ENCODE assay signal across 8 mouse cellular contexts in the genomic region with DNA sequence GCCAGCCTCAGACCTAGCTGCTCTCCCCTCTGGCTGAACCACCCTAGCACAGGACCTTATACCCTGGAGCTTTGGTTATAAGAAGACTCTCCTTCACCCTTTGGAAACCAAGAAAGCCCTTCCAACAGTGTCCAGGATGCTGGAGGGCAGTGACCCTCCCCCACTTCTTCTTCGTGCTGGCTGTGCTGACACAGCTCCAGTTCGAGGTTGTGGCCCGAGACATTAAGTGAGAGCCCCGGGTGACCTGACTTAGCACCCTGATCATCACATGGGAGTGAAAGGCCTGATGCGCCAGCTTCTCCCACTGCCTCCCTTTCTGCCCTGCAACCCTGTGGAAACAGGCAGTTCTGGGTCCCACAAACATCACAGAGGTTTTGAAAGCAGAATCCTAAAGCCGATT. TPM values are rescaled to one million over a fixed set of nuclear protein-coding genes. Genes with fewer than 3 reads are reported as not detected.
DNase-seq lines count a peak whose midpoint lies in the region; ATAC-seq and TF ChIP-seq lines count a peak whose summit lies in the region.

No protein-coding gene starts in this region.

- H3K4me2 ChIP-seq in heart, embryonic 14.5 days (ENCODE audit: low read length), result peak overlapping the region; percentile 55
- no peak overlapping the region for H3K4me2 ChIP-seq in midbrain, embryonic 13.5 days (replicated peaks)
- H3K4me2 ChIP-seq in midbrain, postnatal 0 days (ENCODE audit: low read depth, low read length, poor library complexity, severe bottlenecking), result no peak overlapping the region
- H3K4me2 ChIP-seq in limb, embryonic 12.5 days, result peak overlapping the region; percentile 37
- peak overlapping the region; percentile 53 for H3K4me2 ChIP-seq in stomach, embryonic 15.5 days

- peak overlapping the region; percentile 48 for H3K9ac ChIP-seq in heart, embryonic 14.5 days (ENCODE audit: low read length)
- 0 out of 2 replicates have a peak overlapping the region, but pooled peaks have one; percentile 8 for H3K9ac ChIP-seq in midbrain, embryonic 13.5 days (replicated peaks)
- no peak overlapping the region for H3K9ac ChIP-seq in midbrain, postnatal 0 days (replicated peaks; ENCODE audit: low read length, poor library complexity, severe bottlenecking)
- H3K9ac ChIP-seq in limb, embryonic 12.5 days (replicated peaks), result 0 out of 2 replicates have a peak overlapping the region, but pooled peaks have one; percentile 27
- H3K9ac ChIP-seq in stomach, embryonic 15.5 days, result no peak overlapping the region

- no peaks in the 10 kb centered on the region for H3K9me3 ChIP-seq in heart, embryonic 14.5 days (ENCODE audit: control insufficient read depth, low read length)
- H3K9me3 ChIP-seq in midbrain, embryonic 13.5 days, result no peaks in the 10 kb centered on the region
- H3K9me3 ChIP-seq in midbrain, postnatal 0 days (ENCODE audit: low read length), result no peaks in the 10 kb centered on the region
- H3K9me3 ChIP-seq in limb, embryonic 12.5 days, result no peaks in the 10 kb centered on the region
- no peaks in the 10 kb centered on the region for H3K9me3 ChIP-seq in stomach, embryonic 15.5 days

- 8% methylated on average over 6 of the region's 6 CpGs for WGBS in heart, embryonic 14.5 days
- 12% methylated on average over 6 of the region's 6 CpGs for WGBS in midbrain, embryonic 13.5 days
- 17% methylated on average over 6 of the region's 6 CpGs for WGBS in midbrain, postnatal 0 days
- 7% methylated on average over 6 of the region's 6 CpGs for WGBS in limb, embryonic 12.5 days
- 11% methylated on average over 6 of the region's 6 CpGs for WGBS in stomach, embryonic 15.5 days

- H3K27ac ChIP-seq in heart, embryonic 14.5 days (replicated peaks in 1 of 2; ENCODE audit: control insufficient read depth in 1 of 2, insufficient read depth in 1 of 2, low read depth in 2 of 2, low read length in 2 of 2), result peak overlapping the region in 1 of 2 experiments; percentile 46; a peak in 2 of 4 replicates
- no peak overlapping the region for H3K27ac ChIP-seq in midbrain, embryonic 13.5 days
- no peak overlapping the region for H3K27ac ChIP-seq in midbrain, postnatal 0 days (ENCODE audit: low read depth, low read length)
- H3K27ac ChIP-seq in limb, embryonic 12.5 days, result peak overlapping the region; percentile 56; the same call in 1 of the 2 replicates
- peak overlapping the region; percentile 60 for H3K27ac ChIP-seq in stomach, embryonic 15.5 days

- H3K4me3 ChIP-seq in heart, embryonic 14.5 days (ENCODE audit: control insufficient read depth in 1 of 2, insufficient read depth in 1 of 2, low read depth in 1 of 2, low read length in 2 of 2), result no peak overlapping the region
- H3K4me3 ChIP-seq in midbrain, embryonic 13.5 days (replicated peaks), result no peak overlapping the region
- H3K4me3 ChIP-seq in midbrain, postnatal 0 days (ENCODE audit: low read depth, low read length), result no peak overlapping the region
- H3K4me3 ChIP-seq in limb, embryonic 12.5 days (replicated peaks), result peak overlapping the region; percentile 9; the same call in 1 of the 2 replicates
- H3K4me3 ChIP-seq in stomach, embryonic 15.5 days (replicated peaks), result peak overlapping the region; percentile 42

- no peak for ATAC-seq in heart, embryonic 14.5 days (ENCODE audit: insufficient number of reproducible peaks, insufficient read depth, low FRiP score, low read depth)
- no peak for ATAC-seq in midbrain, embryonic 13.5 days
- ATAC-seq in midbrain, postnatal 0 days (ENCODE audit: low FRiP score), result no peak
- ATAC-seq in limb, embryonic 12.5 days (ENCODE audit: insufficient number of reproducible peaks, insufficient read depth, low FRiP score, low TSS enrichment, low read depth), result no peak
- no peak for ATAC-seq in stomach, embryonic 15.5 days (ENCODE audit: insufficient read depth, low FRiP score, low read depth)

- peaks cover 35 to 47% of the 10 kb centered on the region in 2 experiments for H3K4me1 ChIP-seq in heart, embryonic 14.5 days (ENCODE audit: control insufficient read depth in 2 of 2, insufficient read depth in 2 of 2, low read length in 2 of 2)
- H3K4me1 ChIP-seq in midbrain, embryonic 13.5 days (replicated peaks), result peaks cover 25% of the 10 kb centered on the region
- H3K4me1 ChIP-seq in midbrain, postnatal 0 days (ENCODE audit: insufficient read depth, low read length), result no peaks in the 10 kb centered on the region
- H3K4me1 ChIP-seq in limb, embryonic 12.5 days (replicated peaks), result peaks cover 44% of the 10 kb centered on the region
- peaks cover 51% of the 10 kb centered on the region for H3K4me1 ChIP-seq in stomach, embryonic 15.5 days

- no peak for TF ChIP-seq CTCF in midbrain, postnatal 0 days (IDR thresholded peaks at IDR 0.05)

- no peaks in the 10 kb centered on the region for H3K27me3 ChIP-seq in heart, embryonic 14.5 days (ENCODE audit: control insufficient read depth, insufficient read depth, low read length)
- peaks cover 7% of the 10 kb centered on the region; the same call in 1 of the 2 replicates for H3K27me3 ChIP-seq in midbrain, embryonic 13.5 days
- H3K27me3 ChIP-seq in midbrain, postnatal 0 days (ENCODE audit: insufficient read depth, low read length), result no peaks in the 10 kb centered on the region
- peaks cover 1% of the 10 kb centered on the region for H3K27me3 ChIP-seq in limb, embryonic 12.5 days
- no peaks in the 10 kb centered on the region for H3K27me3 ChIP-seq in stomach, embryonic 15.5 days (replicated peaks)

- H3K36me3 ChIP-seq in heart, embryonic 14.5 days (ENCODE audit: control insufficient read depth, insufficient read depth, low read length), result peaks cover 64% of the 10 kb centered on the region
- H3K36me3 ChIP-seq in midbrain, embryonic 13.5 days, result peaks cover 76% of the 10 kb centered on the region
- H3K36me3 ChIP-seq in midbrain, postnatal 0 days (ENCODE audit: insufficient read depth, low read length), result peaks cover 44% of the 10 kb centered on the region
- peaks cover 80% of the 10 kb centered on the region for H3K36me3 ChIP-seq in limb, embryonic 12.5 days
- peaks cover 17% of the 10 kb centered on the region for H3K36me3 ChIP-seq in stomach, embryonic 15.5 days

- DNase-seq in heart, adult 18-20 months, result no peak
- DNase-seq in midbrain, postnatal 0 days (ENCODE audit: low spot score), result no peak
- DNase-seq in yolk sac, embryonic 10.5 days (ENCODE audit: low spot score), result no peak
- DNase-seq in right cerebral cortex, postnatal 10 days (ENCODE audit: low spot score in 2 of 2), result no peak

RNA-seq across cellular contexts. Expression of a gene that starts 1.8 kb away (rescaled TPM):
- polyA plus RNA-seq in heart, embryonic 14.5 days (2014; fragmentation: Nextera tagmentation; extraction: Ambion mirVana), result 31.1 and 36.0 TPM in 2 replicates
- 100 to 1,000 TPM; 503 to 516 TPM for total RNA-seq in heart, adult 18-20 months (2021)
- 8.8 and 15.6 TPM in 2 replicates for polyA plus RNA-seq in midbrain, embryonic 13.5 days (2015; fragmentation: Nextera tagmentation; extraction: Ambion mirVana)
- 12.3 and 32.1 TPM in 2 replicates for total RNA-seq in midbrain, postnatal 0 days (2014; rRNA removed)
- 4.0 and 5.1 TPM in 2 replicates for polyA plus RNA-seq in midbrain, postnatal 0 days (2015; fragmentation: Nextera tagmentation; extraction: Ambion mirVana)
- polyA plus RNA-seq in limb, embryonic 12.5 days (2016; fragmentation: Nextera tagmentation; extraction: Ambion mirVana), result 17.7 and 18.9 TPM in 2 replicates
- polyA plus RNA-seq in stomach, embryonic 15.5 days (2015; fragmentation: Nextera tagmentation; extraction: Ambion mirVana), result 73.9 and 77.2 TPM in 2 replicates

RNA-seq across cellular contexts. Expression of a gene that starts 8.9 kb away (rescaled TPM):
- 7.3 and 8.3 TPM in 2 replicates for polyA plus RNA-seq in heart, embryonic 14.5 days (2014; fragmentation: Nextera tagmentation; extraction: Ambion mirVana)
- 1 to 10 TPM; 5.6 to 6.8 TPM for total RNA-seq in heart, adult 18-20 months (2021)
- polyA plus RNA-seq in midbrain, embryonic 13.5 days (2015; fragmentation: Nextera tagmentation; extraction: Ambion mirVana), result 2.7 and 3.2 TPM in 2 replicates
- 5.4 and 8.2 TPM in 2 replicates for total RNA-seq in midbrain, postnatal 0 days (2014; rRNA removed)
- polyA plus RNA-seq in midbrain, postnatal 0 days (2015; fragmentation: Nextera tagmentation; extraction: Ambion mirVana), result 1.2 and 1.4 TPM in 2 replicates
- polyA plus RNA-seq in limb, embryonic 12.5 days (2016; fragmentation: Nextera tagmentation; extraction: Ambion mirVana), result 11.2 and 12.5 TPM in 2 replicates
- 10.8 and 12.1 TPM in 2 replicates for polyA plus RNA-seq in stomach, embryonic 15.5 days (2015; fragmentation: Nextera tagmentation; extraction: Ambion mirVana)

RNA-seq across cellular contexts. Expression of a gene that starts 9.5 kb away (rescaled TPM):
- polyA plus RNA-seq in heart, embryonic 14.5 days (2014; fragmentation: Nextera tagmentation; extraction: Ambion mirVana), result 19.6 and 20.4 TPM in 2 replicates
- total RNA-seq in heart, adult 18-20 months (2021), result 10 to 100 TPM; 44.6 to 46.6 TPM
- polyA plus RNA-seq in midbrain, embryonic 13.5 days (2015; fragmentation: Nextera tagmentation; extraction: Ambion mirVana), result 25.3 TPM in 2 replicates
- total RNA-seq in midbrain, postnatal 0 days (2014; rRNA removed), result 134 and 136 TPM in 2 replicates
- 33.1 and 35.4 TPM in 2 replicates for polyA plus RNA-seq in midbrain, postnatal 0 days (2015; fragmentation: Nextera tagmentation; extraction: Ambion mirVana)
- polyA plus RNA-seq in limb, embryonic 12.5 days (2016; fragmentation: Nextera tagmentation; extraction: Ambion mirVana), result 17.9 and 21.6 TPM in 2 replicates
- polyA plus RNA-seq in stomach, embryonic 15.5 days (2015; fragmentation: Nextera tagmentation; extraction: Ambion mirVana), result 13.7 and 15.1 TPM in 2 replicates

RNA-seq across cellular contexts. Expression of a gene that starts 31.0 kb away (rescaled TPM):
- polyA plus RNA-seq in heart, embryonic 14.5 days (2014; fragmentation: Nextera tagmentation; extraction: Ambion mirVana), result not detected in 2 replicates
- not detected for total RNA-seq in heart, adult 18-20 months (2021)
- polyA plus RNA-seq in midbrain, embryonic 13.5 days (2015; fragmentation: Nextera tagmentation; extraction: Ambion mirVana), result 0.09 TPM in 1 of 2 replicates, not detected in the other
- not detected in 2 replicates for total RNA-seq in midbrain, postnatal 0 days (2014; rRNA removed)
- 0.57 and 0.75 TPM in 2 replicates for polyA plus RNA-seq in midbrain, postnatal 0 days (2015; fragmentation: Nextera tagmentation; extraction: Ambion mirVana)
- polyA plus RNA-seq in limb, embryonic 12.5 days (2016; fragmentation: Nextera tagmentation; extraction: Ambion mirVana), result not detected in 2 replicates
- not detected in 2 replicates for polyA plus RNA-seq in stomach, embryonic 15.5 days (2015; fragmentation: Nextera tagmentation; extraction: Ambion mirVana)

RNA-seq across cellular contexts. Expression of a gene that starts 32.7 kb away (rescaled TPM):
- 1.2 TPM in 2 replicates for polyA plus RNA-seq in heart, embryonic 14.5 days (2014; fragmentation: Nextera tagmentation; extraction: Ambion mirVana)
- total RNA-seq in heart, adult 18-20 months (2021), result not detected
- 1.6 and 1.9 TPM in 2 replicates for polyA plus RNA-seq in midbrain, embryonic 13.5 days (2015; fragmentation: Nextera tagmentation; extraction: Ambion mirVana)
- total RNA-seq in midbrain, postnatal 0 days (2014; rRNA removed), result 9.4 and 9.6 TPM in 2 replicates
- 12.7 and 12.9 TPM in 2 replicates for polyA plus RNA-seq in midbrain, postnatal 0 days (2015; fragmentation: Nextera tagmentation; extraction: Ambion mirVana)
- 3.3 and 3.5 TPM in 2 replicates for polyA plus RNA-seq in limb, embryonic 12.5 days (2016; fragmentation: Nextera tagmentation; extraction: Ambion mirVana)
- polyA plus RNA-seq in stomach, embryonic 15.5 days (2015; fragmentation: Nextera tagmentation; extraction: Ambion mirVana), result 2.8 and 3.2 TPM in 2 replicates

Comparison
In these comparisons a context has a peak if more than half of its experiments do, and no peak if none do; other contexts are left out.
1. H3K9ac ChIP-seq: peak in heart, embryonic 14.5 days (single experiment), midbrain, embryonic 13.5 days (single experiment) and limb, embryonic 12.5 days (single experiment); none in midbrain, postnatal 0 days (single experiment) and stomach, embryonic 15.5 days (single experiment).
2. H3K27ac ChIP-seq: peak in limb, embryonic 12.5 days (single experiment) and stomach, embryonic 15.5 days (single experiment); none in midbrain, embryonic 13.5 days (single experiment) and midbrain, postnatal 0 days (single experiment).
3. H3K4me2 ChIP-seq: peak in heart, embryonic 14.5 days (single experiment), limb, embryonic 12.5 days (single experiment) and stomach, embryonic 15.5 days (single experiment); none in midbrain, embryonic 13.5 days (single experiment) and midbrain, postnatal 0 days (single experiment).
4. H3K4me3 ChIP-seq: peak in limb, embryonic 12.5 days (single experiment) and stomach, embryonic 15.5 days (single experiment); none in heart, embryonic 14.5 days (0 of 2), midbrain, embryonic 13.5 days (single experiment) and midbrain, postnatal 0 days (single experiment).